Mouse (Mus musculus) hindbrain, embryonic 15.5 days (tissue): ENCODE measurements at regions not wholly inside any gene's neighbourhood (a gene's known extent, or its start where the extent isn't known, plus 50 kb on each side); places are given as distances from the start of the nearest gene placed in this dataset.

Experiments
- ATAC-seq: fragments of 200-750 bp; cut with Nextera tagmentation; 2 replicates; pipeline ENCODE4 v1.8.0; 2017; ENCODE audit warnings: low read depth, moderate number of reproducible peaks, moderate TSS enrichment; ENCODE audit not compliant: low FRiP score
- H3K27ac ChIP-seq: fragments of 300-500 bp; sonication (generic); replicated peaks from 2 replicates; pipeline ENCODE4 v1.5.1; 2015; ENCODE audit warnings: mild to moderate bottlenecking, inconsistent platforms
- H3K27me3 ChIP-seq: fragments of 300-500 bp; sonication (generic); 2 replicates; pipeline ENCODE4 v1.6.1; 2015; ENCODE audit warnings: control low read depth, inconsistent platforms
- H3K36me3 ChIP-seq: fragments of 300-500 bp; sonication (generic); 2 replicates; pipeline ENCODE4 v1.6.1; 2015; ENCODE audit warnings: control low read depth, inconsistent platforms
- H3K4me1 ChIP-seq: fragments of 300-500 bp; sonication (generic); replicated peaks from 2 replicates; pipeline ENCODE4 v1.6.1; 2015; ENCODE audit warnings: control low read depth, inconsistent platforms
- H3K4me2 ChIP-seq: fragments of 300-500 bp; sonication (generic); 2 replicates; pipeline ENCODE4 v1.6.1; 2015; ENCODE audit warnings: moderate library complexity, mild to moderate bottlenecking, inconsistent platforms
- H3K4me3 ChIP-seq: fragments of 300-500 bp; sonication (generic); 2 replicates; pipeline ENCODE4 v1.5.1; 2015; ENCODE audit warnings: mild to moderate bottlenecking, inconsistent platforms
- H3K9ac ChIP-seq: fragments of 300-500 bp; sonication (generic); 2 replicates; pipeline ENCODE4 v1.6.1; 2015; ENCODE audit warnings: inconsistent platforms
- H3K9me3 ChIP-seq: fragments of 300-500 bp; sonication (generic); 2 replicates; pipeline ENCODE4 v1.6.1; 2016; ENCODE audit warnings: control low read depth, inconsistent platforms
- WGBS: fragments of 180-500 bp; shearing (Covaris S2); methylation state at CpG from one replicate; pipeline ENCODE4 v1.1.7; 2015; 5-methylcytosine and 5-hydroxymethylcytosine counted together

DNA sequence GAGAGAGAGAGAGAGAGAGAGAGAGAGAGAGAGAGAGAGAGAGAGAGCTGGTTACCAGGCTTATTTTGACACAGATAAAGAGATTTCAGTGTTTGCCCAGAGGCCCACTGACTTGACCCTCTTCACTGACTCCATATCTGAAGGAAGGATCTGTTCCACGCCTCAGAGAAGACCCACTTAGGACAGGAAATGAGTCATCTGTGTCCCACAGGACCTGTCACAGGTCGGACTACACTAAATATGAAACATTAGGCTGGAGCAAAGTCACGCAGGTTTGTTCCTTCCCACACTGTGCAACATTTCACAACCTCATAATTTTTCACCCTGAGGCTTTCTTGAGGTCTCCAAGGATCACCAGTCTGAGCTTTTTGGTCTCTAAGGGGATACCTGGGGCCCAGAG, 96.5 kb upstream of the Lpp start:
- Histone ChIP-seq H3K4me1 (no peaks in the 10 kb centered on the region), H3K9me3 (no peaks in the 10 kb centered on the region), H3K36me3 (no peaks in the 10 kb centered on the region), H3K27ac (no peak overlapping the region), H3K4me2 (no peak overlapping the region), H3K4me3 (no peak overlapping the region), H3K27me3 (no peaks in the 10 kb centered on the region), H3K9ac (no peak overlapping the region)
- 70% methylated on average over 3 of the region's 3 CpGs for WGBS
- no peak for ATAC-seq

DNA sequence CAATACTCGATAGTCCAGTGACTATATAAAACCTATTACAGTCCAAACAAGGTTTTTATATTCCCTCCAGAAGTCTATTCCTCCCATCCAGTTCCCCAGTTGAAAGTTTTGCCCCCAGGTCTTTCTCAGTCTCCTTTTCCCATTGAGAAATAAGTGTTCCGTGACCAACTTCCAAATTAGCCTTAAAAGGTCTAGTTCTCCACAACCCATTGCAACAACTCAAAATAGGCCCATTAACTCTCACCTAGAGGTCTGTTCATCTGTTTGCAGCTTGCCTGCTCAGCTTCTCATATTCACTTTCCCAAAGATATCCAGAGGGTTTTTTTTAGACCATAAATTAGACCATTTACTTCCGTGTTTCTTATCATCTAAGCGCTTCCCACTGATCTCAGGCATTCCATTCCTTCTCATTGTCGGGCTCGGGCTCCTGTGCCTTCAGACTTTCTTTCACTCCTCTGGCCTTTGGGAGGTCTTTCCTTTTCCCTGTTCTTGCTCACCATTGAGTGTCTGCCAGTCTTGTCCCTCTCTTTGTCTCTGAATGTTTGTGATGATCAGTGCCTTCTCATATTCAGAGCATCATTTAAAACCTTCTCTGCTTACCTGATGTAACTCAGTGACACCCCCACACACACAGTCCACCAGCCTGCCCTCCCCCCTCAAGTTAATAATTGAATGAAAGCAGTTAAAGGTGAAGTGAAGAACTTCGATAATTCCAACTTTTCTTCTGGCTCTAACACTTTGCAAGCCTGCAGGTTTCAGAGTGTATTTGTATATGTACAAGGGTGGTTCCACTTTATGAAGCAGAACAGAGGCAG, 97.5 kb upstream of the Lpp start:
- no peak for ATAC-seq
- Histone ChIP-seq H3K27ac (no peak overlapping the region), H3K9me3 (no peaks in the 10 kb centered on the region), H3K9ac (no peak overlapping the region), H3K4me3 (no peak overlapping the region), H3K4me1 (no peaks in the 10 kb centered on the region), H3K4me2 (no peak overlapping the region), H3K36me3 (no peaks in the 10 kb centered on the region), H3K27me3 (no peaks in the 10 kb centered on the region)
- 81% methylated on average over 7 of the region's 7 CpGs for WGBS

DNA sequence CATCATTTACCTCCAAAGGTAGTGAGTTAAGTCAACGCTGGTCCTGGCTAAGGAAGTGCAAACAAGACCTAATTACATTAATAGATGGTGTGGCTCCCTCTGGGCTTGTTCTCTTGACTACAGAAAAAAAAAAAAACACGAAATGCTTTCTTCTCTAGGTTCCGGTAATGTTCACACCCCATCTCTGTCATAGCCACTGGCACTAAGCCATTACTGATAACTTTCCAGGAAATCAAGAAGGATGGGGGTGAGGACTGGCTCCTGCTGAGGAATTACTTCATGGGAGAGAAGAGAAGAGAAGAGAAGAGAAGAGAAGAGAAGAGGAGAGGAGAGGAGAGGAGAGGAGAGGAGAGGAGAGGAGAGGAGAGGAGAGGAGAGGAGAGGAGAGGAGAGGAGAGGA, 109.1 kb upstream of the Lpp start:
- Histone ChIP-seq H3K4me3 (no peak overlapping the region), H3K4me1 (0 out of 2 replicates have a peak, but pooled peaks cover 6% of the 10 kb centered on the region), H3K36me3 (no peaks in the 10 kb centered on the region), H3K4me2 (no peak overlapping the region), H3K27me3 (no peaks in the 10 kb centered on the region), H3K27ac (no peak overlapping the region), H3K9ac (no peak overlapping the region), H3K9me3 (no peaks in the 10 kb centered on the region)
- ATAC-seq, result no peak
- WGBS, result 65% methylated on average over 3 of the region's 3 CpGs

DNA sequence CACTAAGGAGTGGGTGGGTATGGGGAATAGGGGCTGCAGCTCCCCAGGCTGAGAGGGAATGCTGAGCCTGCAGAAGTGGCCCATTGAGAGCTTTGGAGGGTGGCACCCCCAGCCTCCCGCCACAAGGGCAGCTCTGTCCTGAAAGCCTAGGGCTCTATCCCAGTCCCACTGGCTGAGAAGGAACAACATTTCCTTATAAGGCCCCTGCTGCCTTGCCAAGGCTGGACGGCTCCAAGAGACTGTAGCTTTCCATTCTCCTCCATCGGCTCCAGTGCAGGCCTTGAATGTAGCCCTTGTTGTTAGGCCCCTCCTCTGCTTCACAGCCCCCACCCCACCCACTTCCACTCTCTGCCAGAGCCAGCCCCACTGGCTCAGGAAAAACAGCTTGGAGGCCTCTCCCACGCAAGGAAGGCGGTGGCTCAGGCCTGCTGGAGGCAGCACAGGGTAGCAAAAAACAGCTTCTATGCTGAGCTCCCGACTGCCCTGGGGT, 111.1 kb upstream of the Lpp start:
- Histone ChIP-seq H3K9ac (no peak overlapping the region), H3K4me2 (no peak overlapping the region), H3K27me3 (no peaks in the 10 kb centered on the region), H3K36me3 (no peaks in the 10 kb centered on the region), H3K4me1 (0 out of 2 replicates have a peak, but pooled peaks cover 6% of the 10 kb centered on the region), H3K9me3 (no peaks in the 10 kb centered on the region), H3K4me3 (no peak overlapping the region), H3K27ac (peak overlapping the region; percentile 39; the same call in 1 of the 2 replicates)
- WGBS, result 28% methylated on average over 6 of the region's 6 CpGs
- peak; percentile 97 for ATAC-seq

DNA sequence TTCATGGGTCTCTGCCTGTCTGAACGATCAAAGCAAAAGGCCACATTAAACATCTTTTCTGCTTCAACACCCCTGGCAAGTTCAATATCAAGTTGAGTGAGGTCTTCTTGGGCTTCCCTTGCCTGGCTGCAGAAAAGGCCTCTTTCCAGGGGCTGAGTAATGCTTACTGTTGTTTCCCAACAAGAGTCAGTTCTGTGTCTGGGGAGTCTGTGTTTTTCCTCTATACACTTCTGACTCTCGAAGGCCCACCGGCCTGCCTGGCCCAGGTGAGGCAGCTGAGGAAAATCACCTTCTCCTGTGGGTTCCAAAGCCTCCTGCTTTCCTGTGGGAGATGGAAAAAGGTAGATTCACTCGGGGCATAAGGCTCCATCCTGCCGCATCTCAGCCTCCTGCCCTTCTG, 111.7 kb upstream of the Lpp start:
- no peak overlapping the region for H3K4me2 ChIP-seq
- H3K36me3 ChIP-seq, result no peaks in the 10 kb centered on the region
- H3K4me1 ChIP-seq, result 0 out of 2 replicates have a peak, but pooled peaks cover 6% of the 10 kb centered on the region
- H3K9me3 ChIP-seq, result no peaks in the 10 kb centered on the region
- H3K9ac ChIP-seq, result no peak overlapping the region
- H3K4me3 ChIP-seq, result no peak overlapping the region
- 82% methylated on average over 5 of the region's 5 CpGs for WGBS
- ATAC-seq, result no peak
- no peaks in the 10 kb centered on the region for H3K27me3 ChIP-seq
- H3K27ac ChIP-seq, result peak overlapping the region; percentile 39; the same call in 1 of the 2 replicates

DNA sequence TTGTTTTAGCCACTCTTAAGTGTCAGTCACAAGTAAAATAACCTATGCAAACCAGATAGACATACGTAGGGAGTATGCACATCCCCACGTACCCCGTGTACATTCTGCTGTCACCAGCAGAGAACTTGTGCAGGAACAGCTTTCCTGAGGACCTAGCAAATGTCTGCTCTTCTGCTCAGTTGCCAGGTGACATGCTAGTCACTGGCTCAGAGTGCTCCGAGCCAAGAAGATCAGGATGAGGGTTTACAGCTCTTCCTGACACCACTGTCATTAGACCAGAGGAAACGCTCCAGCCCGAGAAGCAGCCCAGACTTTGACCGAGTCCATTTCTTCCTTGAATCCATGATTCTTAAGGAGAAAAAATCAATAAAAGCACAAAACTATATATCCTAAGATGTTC, 115.5 kb upstream of the Lpp start:
- Histone ChIP-seq H3K4me2 (no peak overlapping the region), H3K27me3 (no peaks in the 10 kb centered on the region), H3K4me1 (0 out of 2 replicates have a peak, but pooled peaks cover 6% of the 10 kb centered on the region), H3K4me3 (no peak overlapping the region), H3K36me3 (no peaks in the 10 kb centered on the region), H3K9ac (no peak overlapping the region), H3K9me3 (no peaks in the 10 kb centered on the region), H3K27ac (no peak overlapping the region)
- no peak for ATAC-seq
- WGBS, result 90% methylated on average over 7 of the region's 7 CpGs

DNA sequence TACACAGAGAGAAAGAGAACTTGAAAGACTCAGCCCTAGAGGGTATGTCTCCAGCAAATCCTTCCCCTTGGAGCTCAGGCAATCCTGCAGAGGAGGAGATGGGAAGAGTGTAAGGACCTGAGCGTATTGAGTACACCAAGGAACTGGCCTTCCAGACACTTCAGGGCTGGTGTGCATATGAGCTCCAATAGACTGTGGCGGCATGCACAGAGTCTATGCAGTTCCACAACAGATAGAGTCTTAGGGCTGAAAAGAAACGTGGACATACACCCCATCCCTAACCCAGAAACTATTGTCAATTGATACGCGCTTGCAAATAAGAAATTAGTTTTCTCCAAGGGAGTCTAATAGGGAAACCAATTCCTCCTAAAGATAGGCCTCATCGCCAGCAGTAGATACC, 130.6 kb upstream of the Lpp start:
- Histone ChIP-seq H3K36me3 (no peaks in the 10 kb centered on the region), H3K9ac (no peak overlapping the region), H3K27me3 (no peaks in the 10 kb centered on the region), H3K27ac (no peak overlapping the region), H3K9me3 (no peaks in the 10 kb centered on the region), H3K4me2 (no peak overlapping the region), H3K4me1 (no peaks in the 10 kb centered on the region), H3K4me3 (no peak overlapping the region)
- ATAC-seq, result no peak
- 95% methylated on average over 6 of the region's 6 CpGs for WGBS

DNA sequence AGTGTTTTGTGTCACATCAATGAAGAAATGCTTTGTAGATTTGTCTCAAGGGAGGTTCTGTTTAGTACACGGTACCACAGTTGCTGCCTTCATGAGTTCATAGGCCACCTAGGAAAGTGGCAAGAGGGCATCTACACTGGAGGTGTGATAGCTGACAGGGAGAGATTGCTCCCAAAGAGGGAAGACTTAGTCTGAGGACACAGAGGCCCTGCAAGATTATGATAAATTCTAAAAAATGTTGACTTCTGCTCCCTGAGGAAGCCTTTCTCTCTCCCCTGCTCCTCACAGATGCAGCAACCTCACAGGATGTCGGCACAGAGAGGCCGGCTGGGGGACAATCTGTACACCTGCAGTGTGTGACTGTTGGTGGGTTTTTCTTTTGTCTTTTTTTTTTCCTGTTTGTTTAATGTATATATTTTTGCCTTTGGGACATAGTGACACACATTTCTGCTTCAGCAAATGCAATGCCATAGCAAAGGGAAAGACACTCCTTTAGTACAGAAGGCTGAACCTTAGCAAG, 133.5 kb upstream of the Lpp start:
- Histone ChIP-seq H3K4me3 (no peak overlapping the region), H3K9ac (no peak overlapping the region), H3K9me3 (no peaks in the 10 kb centered on the region), H3K4me1 (no peaks in the 10 kb centered on the region), H3K4me2 (no peak overlapping the region), H3K27me3 (no peaks in the 10 kb centered on the region), H3K27ac (no peak overlapping the region), H3K36me3 (no peaks in the 10 kb centered on the region)
- no peak for ATAC-seq
- WGBS, result 85% methylated on average over 3 of the region's 3 CpGs

DNA sequence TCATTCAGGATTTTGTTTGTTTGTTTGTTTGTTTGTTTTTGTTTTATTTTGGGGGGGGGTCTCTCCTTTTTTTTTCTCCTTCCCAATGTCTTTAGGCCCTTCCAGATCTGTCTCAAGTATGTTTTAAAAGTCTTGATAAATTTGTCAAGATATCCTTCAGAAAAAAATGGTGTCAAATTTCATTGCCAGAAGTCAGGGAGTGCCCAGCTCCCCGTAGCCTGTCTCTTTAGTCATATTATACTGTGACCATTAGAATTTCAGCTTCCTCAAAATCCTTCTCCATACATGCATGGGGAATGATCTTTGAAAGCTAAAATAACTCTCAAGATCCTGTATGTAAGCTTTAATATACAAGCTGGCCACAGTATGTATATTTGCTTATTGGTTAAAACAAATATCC, 134.3 kb upstream of the Lpp start:
- Histone ChIP-seq H3K4me2 (no peak overlapping the region), H3K9me3 (no peaks in the 10 kb centered on the region), H3K4me1 (no peaks in the 10 kb centered on the region), H3K4me3 (no peak overlapping the region), H3K36me3 (no peaks in the 10 kb centered on the region), H3K27ac (no peak overlapping the region), H3K9ac (no peak overlapping the region), H3K27me3 (no peaks in the 10 kb centered on the region)
- no peak for ATAC-seq
- 55% methylated on average over 1 of the region's 1 CpGs for WGBS

DNA sequence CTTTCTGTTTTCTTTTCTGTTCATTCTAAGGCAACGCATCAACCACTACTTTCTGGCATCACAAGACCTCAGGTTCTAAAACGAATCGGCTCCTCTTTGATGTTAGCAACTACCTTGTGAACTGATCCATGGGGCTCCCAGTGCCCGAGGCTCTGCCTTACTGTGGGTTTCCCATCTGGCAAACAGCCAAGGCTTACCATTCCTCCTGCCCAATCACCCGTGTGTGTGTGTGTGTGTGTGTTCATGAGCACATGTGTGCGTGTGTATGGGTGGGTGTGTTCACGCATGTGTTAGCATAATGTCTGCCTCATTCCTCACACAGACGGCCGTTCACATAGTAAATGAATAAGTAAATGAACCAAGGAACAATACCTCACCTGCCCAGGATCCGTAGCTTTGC, 138.3 kb upstream of the Lpp start:
- no peak for ATAC-seq
- no peak overlapping the region for H3K4me2 ChIP-seq
- H3K36me3 ChIP-seq, result no peaks in the 10 kb centered on the region
- H3K9me3 ChIP-seq, result no peaks in the 10 kb centered on the region
- 60% methylated on average over 10 of the region's 10 CpGs for WGBS
- H3K9ac ChIP-seq, result no peak overlapping the region
- H3K4me3 ChIP-seq, result no peak overlapping the region
- no peaks in the 10 kb centered on the region for H3K27me3 ChIP-seq
- H3K27ac ChIP-seq, result no peak overlapping the region
- H3K4me1 ChIP-seq, result no peaks in the 10 kb centered on the region

DNA sequence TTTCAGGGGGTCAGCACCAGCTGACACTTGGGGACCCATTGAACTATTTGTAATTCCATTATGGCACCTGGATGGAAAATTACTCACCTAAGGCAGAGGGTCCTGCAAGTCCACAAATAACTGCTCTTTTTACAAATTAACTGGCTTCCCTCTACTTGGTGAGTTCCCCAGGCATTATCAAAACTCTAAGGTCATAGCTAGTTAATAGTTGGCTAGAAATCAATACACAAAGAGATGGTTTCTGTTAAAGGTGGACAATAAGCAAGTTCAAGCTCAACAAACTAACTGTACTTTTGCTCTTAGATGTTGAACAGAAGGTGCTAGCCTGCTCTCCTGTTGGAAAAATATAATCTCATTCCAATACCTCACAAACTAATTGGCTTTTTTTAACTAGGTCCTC, 138.7 kb upstream of the Lpp start:
- no peak overlapping the region for H3K9ac ChIP-seq
- H3K4me2 ChIP-seq, result no peak overlapping the region
- H3K4me3 ChIP-seq, result no peak overlapping the region
- H3K36me3 ChIP-seq, result no peaks in the 10 kb centered on the region
- ATAC-seq, result no peak
- H3K27ac ChIP-seq, result no peak overlapping the region
- no peaks in the 10 kb centered on the region for H3K4me1 ChIP-seq
- H3K27me3 ChIP-seq, result no peaks in the 10 kb centered on the region
- H3K9me3 ChIP-seq, result no peaks in the 10 kb centered on the region

DNA sequence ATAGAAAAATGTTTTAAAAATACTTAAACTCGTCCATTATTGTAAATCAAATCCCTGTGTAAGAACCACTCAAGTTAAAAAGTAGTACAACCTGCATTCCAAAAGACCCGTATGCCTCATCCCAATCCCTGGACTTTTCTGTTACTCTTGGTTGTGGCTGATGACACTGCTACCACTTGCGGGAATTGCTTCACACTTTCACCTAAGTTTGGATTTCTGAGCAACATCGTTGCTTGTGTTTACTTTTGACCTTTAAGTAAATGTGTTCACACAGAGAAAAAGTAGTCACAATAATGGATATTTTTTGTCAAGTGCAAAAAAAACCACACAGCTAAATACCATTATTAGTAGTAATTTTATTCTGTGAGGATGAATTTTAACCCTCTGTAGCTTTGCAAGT, 139.2 kb upstream of the Lpp start:
- H3K4me1 ChIP-seq, result no peaks in the 10 kb centered on the region
- WGBS, result 84% methylated on average over 4 of the region's 4 CpGs
- H3K4me2 ChIP-seq, result no peak overlapping the region
- H3K9ac ChIP-seq, result no peak overlapping the region
- H3K27ac ChIP-seq, result no peak overlapping the region
- H3K27me3 ChIP-seq, result no peaks in the 10 kb centered on the region
- no peak for ATAC-seq
- H3K36me3 ChIP-seq, result no peaks in the 10 kb centered on the region
- H3K9me3 ChIP-seq, result no peaks in the 10 kb centered on the region
- H3K4me3 ChIP-seq, result no peak overlapping the region

DNA sequence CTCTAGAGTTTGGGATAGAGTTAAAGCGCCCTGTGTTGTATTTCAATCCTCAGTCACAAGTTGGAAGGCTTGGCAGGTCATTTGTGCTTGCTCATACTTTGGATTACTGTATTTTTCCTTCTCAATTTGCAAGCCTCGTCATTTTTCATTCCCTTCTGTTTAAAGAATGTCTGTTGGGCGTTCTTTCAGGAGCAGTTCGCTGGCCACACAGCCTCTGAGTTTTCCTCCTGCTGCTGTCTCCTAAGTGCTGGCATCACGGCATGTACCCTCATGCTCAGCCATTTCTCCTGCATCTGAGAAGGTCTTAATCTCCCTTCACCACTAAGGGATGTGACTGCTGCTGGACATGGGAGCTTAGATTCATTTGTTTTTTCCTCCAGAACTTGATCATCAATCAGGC, 146.0 kb upstream of the Lpp start:
- Histone ChIP-seq H3K4me2 (no peak overlapping the region), H3K9me3 (no peaks in the 10 kb centered on the region), H3K36me3 (no peaks in the 10 kb centered on the region), H3K4me3 (no peak overlapping the region), H3K27ac (no peak overlapping the region), H3K4me1 (no peaks in the 10 kb centered on the region), H3K27me3 (no peaks in the 10 kb centered on the region), H3K9ac (no peak overlapping the region)
- ATAC-seq, result no peak
- WGBS, result 84% methylated on average over 5 of the region's 5 CpGs
